Mouse (Mus musculus) liver, postnatal 0 days (tissue): ENCODE results near the gene Neurod4.

Experiments used
- CTCF ChIP-seq: sonication (generic); IDR thresholded peaks from 2 replicates; pipeline ENCODE4 v1.5.1; 2016; ENCODE audit warnings: antibody characterized with exemption, low read depth
- EP300 ChIP-seq: IDR thresholded peaks from 2 replicates; pipeline ENCODE4 v1.6.1; 2016; ENCODE audit warnings: antibody characterized with exemption, low read depth, mild to moderate bottlenecking

DNA sequence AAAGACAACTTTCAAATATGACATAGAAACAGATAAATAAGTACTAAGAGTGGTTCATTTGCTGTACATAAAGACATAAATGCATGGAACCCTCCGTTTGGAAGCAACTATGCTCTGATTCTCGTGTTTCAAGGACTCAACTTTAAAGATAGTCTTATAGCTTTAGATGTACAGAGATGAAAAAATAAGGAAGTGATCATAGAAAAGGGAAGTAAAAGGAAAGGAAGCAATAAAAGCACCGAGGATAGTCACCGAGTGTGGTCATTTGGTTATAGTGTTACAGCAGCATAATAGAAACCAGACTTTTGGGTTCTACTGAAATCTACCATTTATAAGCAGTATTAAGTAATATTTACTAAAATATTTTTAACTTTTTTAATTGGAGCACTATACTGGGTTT, 38.7 kb upstream of the Neurod4 start:
- no peak for TF ChIP-seq CTCF
- TF ChIP-seq EP300, result no peak
